Mouse (Mus musculus) liver, postnatal 0 days (tissue): Measurements from ENCODE around the gene Nt5m.

Experiments
- CTCF ChIP-seq: sonication (generic); IDR thresholded peaks from 2 replicates; pipeline ENCODE4 v1.5.1; 2016; ENCODE audit warnings: antibody characterized with exemption, low read depth
- EP300 ChIP-seq: IDR thresholded peaks from 2 replicates; pipeline ENCODE4 v1.6.1; 2016; ENCODE audit warnings: antibody characterized with exemption, low read depth, mild to moderate bottlenecking

DNA sequence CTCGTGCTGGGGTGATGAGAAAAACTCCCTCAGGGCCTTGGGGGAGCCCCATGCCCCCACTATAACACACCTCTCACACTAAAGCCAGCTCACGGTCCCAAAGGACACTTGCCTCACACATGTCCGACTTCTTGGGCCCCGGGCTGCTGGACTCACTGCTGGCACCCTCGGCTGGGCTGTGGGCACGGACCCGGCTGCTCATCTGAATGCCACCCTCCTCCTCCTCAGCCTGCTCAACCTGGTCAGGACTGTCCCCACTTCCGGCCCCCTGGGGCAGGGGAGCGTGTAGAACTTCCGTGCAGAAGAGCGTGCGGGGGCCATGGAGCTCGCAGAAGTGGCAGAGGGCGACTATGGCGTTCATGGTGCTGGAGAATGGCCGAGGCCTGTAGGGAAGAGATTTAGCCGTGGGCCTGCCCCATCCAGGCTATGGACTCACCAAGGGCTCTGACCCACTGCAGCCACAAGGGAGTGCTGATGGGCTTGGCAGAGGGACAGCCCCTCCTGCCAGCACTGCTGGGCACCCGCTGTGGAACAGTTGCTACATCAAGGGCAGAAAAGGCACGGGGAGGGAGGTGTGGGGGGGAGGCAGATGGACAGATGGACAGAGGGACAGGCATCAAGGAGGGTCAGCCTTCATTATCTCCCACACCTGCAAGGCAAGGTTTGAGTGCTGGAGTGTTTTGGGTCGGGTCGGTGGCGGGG lies 34.7 kb upstream of the Nt5m start:
- TF ChIP-seq CTCF (no peak), EP300 (no peak)
